Mouse (Mus musculus): ENCODE data around the gene Olfr155. TPM values are rescaled to one million over a fixed set of nuclear protein-coding genes. Genes with fewer than 3 reads are reported as not detected.

Gene Olfr155
- polyA plus RNA-seq, 1 experiment from 2014 or later: not detected

DNA sequence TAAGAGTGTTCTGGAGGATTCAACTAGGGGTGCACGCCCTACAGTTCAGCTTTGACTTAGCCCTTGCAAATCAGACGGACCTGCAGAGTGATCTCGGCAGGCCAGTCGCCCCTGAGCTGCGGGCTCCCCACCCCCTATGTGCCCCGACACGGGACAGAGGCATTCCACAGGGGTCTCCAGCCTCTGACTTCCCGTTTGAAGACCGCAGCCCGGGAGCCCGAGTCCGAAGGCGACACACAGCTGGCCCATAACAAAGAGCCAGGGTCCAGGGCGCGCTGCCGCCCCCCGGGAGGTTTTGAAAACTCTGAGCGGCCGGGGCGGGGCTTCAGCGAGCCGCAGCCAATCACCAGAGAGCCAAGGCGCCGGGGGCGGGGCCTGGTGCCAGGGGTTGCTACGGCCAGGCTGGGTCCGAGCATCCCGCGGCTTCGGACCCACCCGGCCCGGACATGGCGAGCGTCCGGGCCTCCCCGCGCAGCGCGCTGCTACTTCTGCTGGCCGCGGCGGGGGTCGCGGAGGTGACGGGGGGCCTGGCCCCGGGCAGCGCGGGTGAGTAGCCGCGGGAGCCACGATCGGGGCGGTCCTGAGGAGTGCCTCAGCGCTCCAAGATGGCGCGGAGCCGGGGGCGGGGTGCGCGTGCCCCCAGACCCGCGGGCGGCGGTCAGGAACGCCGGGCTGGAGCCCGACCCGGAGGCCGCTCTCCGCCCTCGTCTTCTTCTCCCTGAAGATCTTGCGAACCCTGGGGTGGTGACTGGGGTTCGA, 24.0 kb downstream of the Olfr155 start, which contains the start of gene Reck:
Gene Reck (plus strand): TSS at position 371 of the 759 bp plus-strand sequence.
- under 1% methylated on average over 66 of the region's 73 CpGs for WGBS (ENCODE audit: missing documents)
- Histone ChIP-seq H3K27ac (no peak within 1 kb of the TSS), H3K4me3 (ENCODE audit: inconsistent target) (peak within 1 kb of the TSS; percentile 32), H3K79me2 (ENCODE audit: inconsistent target) (no peaks in the 10 kb centered on the region), H3K36me3 (ENCODE audit: inconsistent target) (no peaks in the 10 kb centered on the region)

- Histone ChIP-seq H3K27ac (no peak overlapping the region), H3K4me3 (ENCODE audit: inconsistent target) (peak overlapping the region; percentile 32), H3K36me3 (ENCODE audit: inconsistent target) (no peaks in the 10 kb centered on the region), H3K79me2 (ENCODE audit: inconsistent target) (no peaks in the 10 kb centered on the region)
- WGBS (ENCODE audit: missing documents): 3% methylated on average over 20 of the region's 20 CpGs
These were observed 24.6 kb downstream of the Olfr155 start for GRCm38 (mm10) chr4:43875919-43876411.

- Histone ChIP-seq H3K36me3 (ENCODE audit: inconsistent target) (no peaks in the 10 kb centered on the region), H3K27ac (no peak overlapping the region), H3K4me3 (ENCODE audit: inconsistent target) (no peak overlapping the region), H3K79me2 (ENCODE audit: inconsistent target) (no peaks in the 10 kb centered on the region)
- 100% methylated on average over 1 of the region's 1 CpGs for WGBS (ENCODE audit: missing documents)
These were observed 25.9 kb downstream of the Olfr155 start for GRCm38 (mm10) chr4:43877230-43877629.

GRCm38 (mm10) chr4:43878121-43878776, 26.9 kb downstream of the Olfr155 start:
- H3K36me3 ChIP-seq (ENCODE audit: inconsistent target): no peaks in the 10 kb centered on the region
- WGBS (ENCODE audit: missing documents): 70% methylated on average over 5 of the region's 5 CpGs

GRCm38 (mm10) chr4:43879566-43879965, 28.2 kb downstream of the Olfr155 start:
- Histone ChIP-seq H3K79me2 (ENCODE audit: inconsistent target) (no peaks in the 10 kb centered on the region), H3K27ac (no peak overlapping the region), H3K4me3 (ENCODE audit: inconsistent target) (no peak overlapping the region), H3K36me3 (ENCODE audit: inconsistent target) (no peaks in the 10 kb centered on the region)
- WGBS (ENCODE audit: missing documents): 95% methylated on average over 6 of the region's 6 CpGs

More at GRCm38 (mm10) chr4:43878121-43878776, 26.9 kb downstream of the Olfr155 start:
- H3K79me2 ChIP-seq (ENCODE audit: inconsistent target): no peaks in the 10 kb centered on the region
- no peak overlapping the region for H3K27ac ChIP-seq
- no peak overlapping the region for H3K4me3 ChIP-seq (ENCODE audit: inconsistent target)

DNA sequence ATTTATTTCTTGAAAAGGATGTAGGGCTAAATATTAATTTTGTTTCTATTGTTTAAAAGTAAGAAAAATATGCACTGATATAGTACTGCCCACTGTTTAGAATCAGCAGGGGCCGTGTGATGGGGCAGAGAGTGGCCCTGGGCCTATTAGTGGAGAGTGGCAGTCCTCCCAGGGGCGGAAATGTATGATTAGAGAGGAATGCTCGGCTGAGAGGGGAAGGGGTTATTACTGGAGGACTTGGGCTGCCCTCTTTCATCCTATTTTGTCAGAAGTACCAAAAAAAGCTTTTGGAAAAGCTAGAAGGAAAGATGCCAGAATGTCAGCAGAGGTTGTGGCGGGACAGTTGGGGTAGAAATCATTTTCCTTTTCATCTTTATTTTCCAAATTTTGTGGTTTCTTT, 32.8 kb downstream of the Olfr155 start:
- no peak overlapping the region for H3K27ac ChIP-seq
- no peaks in the 10 kb centered on the region for H3K36me3 ChIP-seq (ENCODE audit: inconsistent target)
- WGBS (ENCODE audit: missing documents): 94% methylated on average over 4 of the region's 4 CpGs

GRCm38 (mm10) chr4:43891247-43891646, 39.9 kb downstream of the Olfr155 start:
- no peak overlapping the region for H3K27ac ChIP-seq
- no peak overlapping the region for H3K4me3 ChIP-seq (ENCODE audit: inconsistent target)
- H3K79me2 ChIP-seq (ENCODE audit: inconsistent target): no peaks in the 10 kb centered on the region
- no peaks in the 10 kb centered on the region for H3K36me3 ChIP-seq (ENCODE audit: inconsistent target)
- 89% methylated on average over 3 of the region's 3 CpGs for WGBS (ENCODE audit: missing documents)

More for the DNA sequence above, 32.8 kb downstream of the Olfr155 start:
- H3K79me2 ChIP-seq (ENCODE audit: inconsistent target): no peaks in the 10 kb centered on the region
- H3K4me3 ChIP-seq (ENCODE audit: inconsistent target): no peak overlapping the region

- Histone ChIP-seq H3K36me3 (ENCODE audit: inconsistent target) (no peaks in the 10 kb centered on the region), H3K27ac (no peak overlapping the region), H3K79me2 (ENCODE audit: inconsistent target) (no peaks in the 10 kb centered on the region), H3K4me3 (ENCODE audit: inconsistent target) (no peak overlapping the region)
These were observed 45.8 kb downstream of the Olfr155 start for GRCm38 (mm10) chr4:43897209-43897608.

DNA sequence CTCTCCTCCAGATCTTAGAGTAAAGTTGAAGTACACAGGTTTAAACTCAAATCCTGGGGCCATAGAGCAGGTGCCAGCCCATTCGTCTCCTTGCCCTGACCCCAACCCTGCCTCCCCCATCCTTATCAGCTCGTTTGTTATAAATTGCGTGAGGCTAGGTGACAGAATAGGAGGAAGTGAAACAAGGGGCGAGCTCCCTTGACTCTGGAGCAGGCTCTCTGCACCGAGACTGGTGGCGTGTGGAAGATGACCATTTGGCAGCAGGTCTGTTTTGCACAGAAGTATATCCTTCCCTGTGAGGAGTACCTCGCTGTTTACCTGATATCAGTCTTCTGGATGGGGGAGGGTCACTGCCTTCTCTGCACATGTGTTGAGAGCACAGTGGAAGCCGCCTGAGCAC, 47.8 kb downstream of the Olfr155 start:
- WGBS (ENCODE audit: missing documents): 24% methylated on average over 8 of the region's 8 CpGs
- H3K4me3 ChIP-seq (ENCODE audit: inconsistent target): no peak overlapping the region
- no peak overlapping the region for H3K27ac ChIP-seq

DNA sequence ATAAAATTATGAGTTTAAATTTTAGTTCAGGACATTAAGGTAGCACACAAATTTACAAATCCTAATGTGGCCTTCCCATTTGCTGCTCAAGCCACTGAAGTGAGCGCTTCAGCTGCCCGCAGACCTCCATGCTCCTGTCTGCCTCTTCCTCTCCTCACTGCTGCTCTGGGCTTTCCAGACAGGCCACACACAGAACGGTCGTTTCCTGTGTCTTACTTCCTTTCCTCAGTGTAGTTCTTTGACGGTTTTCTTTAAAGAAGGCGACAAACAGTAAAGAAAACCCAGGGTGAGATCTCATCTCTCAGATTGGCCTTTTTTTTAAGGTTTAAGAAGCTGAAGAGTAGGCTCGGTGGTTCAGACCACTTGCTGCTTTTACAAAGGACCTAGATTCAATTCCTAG, 52.3 kb downstream of the Olfr155 start:
- Histone ChIP-seq H3K36me3 (ENCODE audit: inconsistent target) (no peaks in the 10 kb centered on the region), H3K27ac (no peak overlapping the region), H3K79me2 (ENCODE audit: inconsistent target) (no peaks in the 10 kb centered on the region), H3K4me3 (ENCODE audit: inconsistent target) (no peak overlapping the region)
- 13% methylated on average over 7 of the region's 7 CpGs for WGBS (ENCODE audit: missing documents)

More for the DNA sequence above, 47.8 kb downstream of the Olfr155 start:
- no peaks in the 10 kb centered on the region for H3K36me3 ChIP-seq (ENCODE audit: inconsistent target)
- H3K79me2 ChIP-seq (ENCODE audit: inconsistent target): no peaks in the 10 kb centered on the region

- WGBS (ENCODE audit: missing documents): 24% methylated on average over 6 of the region's 6 CpGs
- Histone ChIP-seq H3K27ac (no peak overlapping the region), H3K36me3 (ENCODE audit: inconsistent target) (no peaks in the 10 kb centered on the region), H3K4me3 (ENCODE audit: inconsistent target) (no peak overlapping the region), H3K79me2 (ENCODE audit: inconsistent target) (no peaks in the 10 kb centered on the region)
These were observed 55.1 kb downstream of the Olfr155 start for GRCm38 (mm10) chr4:43906443-43906842.

Other genes with a start within 250 kb of the Olfr155 start
- not detected in 3 replicates for gene Npr2, start 219.6 kb upstream of the Olfr155 start, polyA plus RNA-seq (2018)
- not detected in 3 replicates for gene Spag8, start 198.0 kb upstream of the Olfr155 start, polyA plus RNA-seq (2018)
- gene Hint2, start 195.1 kb upstream of the Olfr155 start, polyA plus RNA-seq (2018): 11.4 to 34.2 TPM (median 26.9 TPM) in 3 replicates
- gene Tmem8b, start 182.6 kb upstream of the Olfr155 start, polyA plus RNA-seq (2018): 0.80 to 1.5 TPM (median 1.1 TPM) in 3 replicates
- 0.53 to 4.6 TPM (median 0.59 TPM) in 3 replicates for gene Fam221b, start 182.4 kb upstream of the Olfr155 start, polyA plus RNA-seq (2018)
- not detected in 3 replicates for gene Olfr70, start 150.8 kb upstream of the Olfr155 start, polyA plus RNA-seq (2018)
- not detected in 3 replicates for gene Olfr71, start 141.3 kb upstream of the Olfr155 start, polyA plus RNA-seq (2018)
- not detected in 3 replicates for gene Hrct1, start 124.4 kb upstream of the Olfr155 start, polyA plus RNA-seq (2018)
- not detected in 3 replicates for gene Spaar, start 121.5 kb upstream of the Olfr155 start, polyA plus RNA-seq (2018)
- not detected in 3 replicates for gene Olfr159, start 80.6 kb upstream of the Olfr155 start, polyA plus RNA-seq (2018)
- not detected in 3 replicates for gene Olfr156, start 27.7 kb upstream of the Olfr155 start, polyA plus RNA-seq (2018)
- gene Olfr157, start 11.4 kb upstream of the Olfr155 start, polyA plus RNA-seq (2018): not detected in 3 replicates
- 0.12 to 0.38 TPM (median 0.34 TPM) in 3 replicates for gene Reck, start 24.0 kb downstream of the Olfr155 start, polyA plus RNA-seq (2018)
- gene Glipr2, start 105.8 kb downstream of the Olfr155 start, polyA plus RNA-seq (2018): 1.7 to 2.7 TPM (median 2.0 TPM) in 3 replicates
- gene Ccin, start 131.9 kb downstream of the Olfr155 start, polyA plus RNA-seq (2018): not detected in 3 replicates
- gene Clta, start 152.9 kb downstream of the Olfr155 start, polyA plus RNA-seq (2018): 719 to 1,119 TPM (median 1,119 TPM) in 3 replicates
- 11.1 to 14.6 TPM (median 13.6 TPM) in 3 replicates for gene Gne, start 232.6 kb downstream of the Olfr155 start, polyA plus RNA-seq (2018)

Measured in macrophage (primary cell).